Mouse (Mus musculus) megakaryocyte-erythroid progenitor cell, adult 5-6 weeks (primary cell): ENCODE measurements at regions not wholly inside any gene's neighbourhood (a gene's known extent, or its start where the extent isn't known, plus 50 kb on each side); places are given as distances from the start of the nearest gene placed in this dataset.
A peak's percentile ranks its signal among the peaks of the same experiment; 100 is the strongest.
"Not testable (repeated sequence)": the region's sequence is repeated elsewhere in the genome, so short reads cannot be mapped to it uniquely, and the experiment has no call there.

Source experiments
- ATAC-seq: replicated peaks from 2 replicates; pipeline ENCODE4 v1.8.0; 2016; ENCODE audit warnings: mild to moderate bottlenecking, inconsistent platforms; ENCODE audit not compliant: severe bottlenecking, poor library complexity, low FRiP score, low TSS enrichment

- ATAC-seq = no peak
Measured at GRCm38 (mm10) chrX:12293146-12293545, 133.0 kb upstream of the Bcor start.

- ATAC-seq = no peak
Measured at GRCm38 (mm10) chrX:12294452-12294851, 134.3 kb upstream of the Bcor start.

GRCm38 (mm10) chrX:12294941-12295340 lies 134.8 kb upstream of the Bcor start:
- no peak for ATAC-seq

GRCm38 (mm10) chrX:12296264-12297053 lies 136.3 kb upstream of the Bcor start:
- peak; percentile 98 for ATAC-seq

- no peak for ATAC-seq
Measured at GRCm38 (mm10) chrX:12298609-12299008, 138.5 kb upstream of the Bcor start.

GRCm38 (mm10) chrX:12299236-12299635 lies 139.1 kb upstream of the Bcor start:
- ATAC-seq = no peak

- no peak for ATAC-seq
Measured at GRCm38 (mm10) chrX:12304678-12305077, 144.5 kb upstream of the Bcor start.

- ATAC-seq = no peak
Measured at GRCm38 (mm10) chrX:12306940-12307339, 146.8 kb upstream of the Bcor start.

GRCm38 (mm10) chrX:12312534-12312933 lies 152.4 kb upstream of the Bcor start:
- ATAC-seq = peak; percentile 87

GRCm38 (mm10) chrX:12315658-12316057 lies 155.5 kb upstream of the Bcor start:
- no peak for ATAC-seq

- not testable (repeated sequence) for ATAC-seq
Measured at GRCm38 (mm10) chrX:12317488-12317887, 157.3 kb upstream of the Bcor start.

GRCm38 (mm10) chrX:12318848-12319651 lies 158.9 kb upstream of the Bcor start:
- no peak for ATAC-seq

GRCm38 (mm10) chrX:12322453-12322852 lies 162.3 kb upstream of the Bcor start:
- ATAC-seq = no peak

GRCm38 (mm10) chrX:12323268-12323667 lies 163.1 kb upstream of the Bcor start:
- no peak for ATAC-seq

GRCm38 (mm10) chrX:12323812-12324211 lies 163.7 kb upstream of the Bcor start:
- ATAC-seq = no peak

GRCm38 (mm10) chrX:12327464-12327863 lies 167.3 kb upstream of the Bcor start:
- no peak for ATAC-seq

GRCm38 (mm10) chrX:12340561-12340960 lies 180.4 kb upstream of the Bcor start:
- no peak for ATAC-seq

- no peak for ATAC-seq
Measured at GRCm38 (mm10) chrX:12341356-12341965, 181.3 kb upstream of the Bcor start.

- no peak for ATAC-seq
Measured at GRCm38 (mm10) chrX:12344805-12345555, 184.8 kb upstream of the Bcor start.

- no peak for ATAC-seq
Measured at GRCm38 (mm10) chrX:12346856-12347255, 186.7 kb upstream of the Bcor start.
